Mouse (Mus musculus) brain, embryonic 14.5 days (tissue): ENCODE results near the gene Gpc6. TPM values are rescaled to one million over a fixed set of nuclear protein-coding genes. Genes with fewer than 3 reads are reported as not detected.

Experiments
- DNase-seq: peaks from one replicate; pipeline ENCODE4 v3.0.0-alpha.2; 2011; ENCODE audit warnings: low read depth
- CTCF ChIP-seq: fragments of 200-500 bp; IDR thresholded peaks from 2 replicates; pipeline ENCODE4 v1.5.1; 2012; ENCODE audit warnings: inconsistent platforms, mild to moderate bottlenecking, moderate library complexity, borderline replicate concordance; ENCODE audit not compliant: insufficient read depth, insufficient read length; ENCODE audit errors: extremely low read depth
- POLR2A ChIP-seq: fragments of 200-500 bp; IDR thresholded peaks from 2 replicates; pipeline ENCODE4 v1.6.1; 2012; ENCODE audit warnings: mild to moderate bottlenecking, inconsistent platforms, borderline replicate concordance; ENCODE audit not compliant: poor library complexity, insufficient read depth, insufficient read length, severe bottlenecking; ENCODE audit errors: extremely low read depth
- polyA plus RNA-seq: library from polyadenylated mRNA; depleted of rRNA; stranded (reverse); fragments of >200 nt; gene quantifications from 2 replicates; pipeline ENCODE4 v1.2.3, GENCODE M21; 2012

The Gpc6 gene
- polyA plus RNA-seq, 1 experiment: 10.7 TPM

DNA sequence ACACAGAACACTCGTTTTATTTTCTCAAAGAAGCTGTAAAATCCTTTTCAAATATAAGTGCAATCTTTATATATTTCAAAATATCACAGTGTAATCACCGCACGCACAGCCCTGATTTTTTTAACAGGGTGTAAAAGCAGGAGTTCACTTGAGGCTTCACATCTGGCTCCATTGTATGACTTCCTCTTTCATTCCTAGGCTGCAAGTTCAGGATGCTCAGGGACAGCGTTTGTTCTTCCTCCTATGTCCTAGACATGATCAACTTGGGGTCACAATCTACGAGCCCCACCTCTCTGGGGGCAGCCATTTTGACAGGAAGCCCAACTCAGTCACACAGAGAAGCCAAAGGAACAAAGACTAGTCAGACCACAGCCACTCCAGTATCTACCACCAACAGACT is 1094.2 kb downstream of the Gpc6 start:
- TF ChIP-seq CTCF (no peak), POLR2A (no peak)
- no peak for DNase-seq

DNA sequence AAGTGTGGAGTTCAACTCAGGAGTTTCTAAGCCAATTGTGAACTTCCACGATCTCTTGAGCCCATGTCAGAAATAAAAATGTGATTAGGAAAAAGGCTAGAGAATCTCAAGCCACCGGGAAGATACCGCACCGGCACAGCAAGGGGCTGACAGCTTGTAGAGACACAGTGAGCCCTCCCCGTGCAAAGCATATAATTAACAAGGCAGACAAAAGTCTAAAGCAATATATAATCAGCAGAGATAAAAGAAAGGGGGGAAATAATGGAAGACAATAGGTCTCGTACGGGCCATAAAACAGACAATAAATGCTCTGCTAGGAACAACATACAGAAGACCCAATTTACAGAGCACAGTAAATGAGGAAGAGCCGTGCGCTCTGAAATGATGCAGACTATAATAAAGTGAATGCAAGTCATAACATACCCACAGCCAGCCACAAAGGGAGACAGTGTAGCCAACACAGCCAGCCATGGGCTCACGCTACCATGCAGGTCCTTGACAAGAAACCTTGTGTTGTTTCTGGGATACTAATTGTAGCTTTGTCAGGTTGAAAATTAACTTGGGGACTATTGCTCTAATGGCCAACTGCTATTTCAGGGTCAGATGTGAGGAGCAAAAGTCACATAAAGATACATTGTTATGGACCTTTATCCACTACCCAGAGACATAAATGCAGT is 1096.9 kb downstream of the Gpc6 start:
- DNase-seq: no peak

More for the DNA sequence above, 1096.9 kb downstream of the Gpc6 start:
- TF ChIP-seq POLR2A: no peak
- TF ChIP-seq CTCF: no peak
